Mouse (Mus musculus): Measurements from ENCODE around the gene Ptpn6. TPM values are rescaled to one million over a fixed set of nuclear protein-coding genes. Genes with fewer than 3 reads are reported as not detected.

The Ptpn6 gene
- polyA plus RNA-seq, 1 experiment from 2014 or later = 5.6 TPM

GRCm38 (mm10) chr6:124674591-124674990 is 63.9 kb downstream of the Ptpn6 start:
- Histone ChIP-seq H3K4me2 (no peak overlapping the region), H3K4me3 (no peak overlapping the region), H3K36me3 (0 out of 2 replicates have a peak, but pooled peaks cover 3% of the 10 kb centered on the region), H3K27me3 (no peaks in the 10 kb centered on the region), H3K4me1 (replicated peaks) (no peaks in the 10 kb centered on the region), H3K27ac (no peak overlapping the region), H3K9ac (no peak overlapping the region), H3K9me3 (replicated peaks) (no peaks in the 10 kb centered on the region)
- 94% methylated on average over 7 of the region's 7 CpGs for WGBS
- no peak for ATAC-seq (replicated peaks; ENCODE audit: insufficient number of reproducible peaks, insufficient read depth, low FRiP score, low read depth)

GRCm38 (mm10) chr6:124673619-124674018 is 64.9 kb downstream of the Ptpn6 start:
- no peak for ATAC-seq (replicated peaks; ENCODE audit: insufficient number of reproducible peaks, insufficient read depth, low FRiP score, low read depth)
- no peak overlapping the region for H3K4me3 ChIP-seq
- H3K9me3 ChIP-seq (replicated peaks) = no peaks in the 10 kb centered on the region
- no peak overlapping the region for H3K27ac ChIP-seq
- no peak overlapping the region for H3K4me2 ChIP-seq
- 0 out of 2 replicates have a peak, but pooled peaks cover 3% of the 10 kb centered on the region for H3K36me3 ChIP-seq
- H3K4me1 ChIP-seq (replicated peaks) = no peaks in the 10 kb centered on the region
- 85% methylated on average over 9 of the region's 9 CpGs for WGBS
- H3K27me3 ChIP-seq = no peaks in the 10 kb centered on the region
- H3K9ac ChIP-seq = no peak overlapping the region

- WGBS = 64% methylated on average over 6 of the region's 6 CpGs
- H3K27ac ChIP-seq = no peak overlapping the region
- no peaks in the 10 kb centered on the region for H3K9me3 ChIP-seq (replicated peaks)
- no peak overlapping the region for H3K4me2 ChIP-seq
- H3K4me1 ChIP-seq (replicated peaks) = no peaks in the 10 kb centered on the region
- H3K36me3 ChIP-seq = 0 out of 2 replicates have a peak, but pooled peaks cover 3% of the 10 kb centered on the region
- H3K4me3 ChIP-seq = no peak overlapping the region
- no peak overlapping the region for H3K9ac ChIP-seq
- ATAC-seq (replicated peaks; ENCODE audit: insufficient number of reproducible peaks, insufficient read depth, low FRiP score, low read depth) = no peak
- no peaks in the 10 kb centered on the region for H3K27me3 ChIP-seq
These were observed 66.4 kb downstream of the Ptpn6 start for GRCm38 (mm10) chr6:124672100-124672499.

MicroRNA genes within 50 kb of the gene (microRNA counts, 519-probe panel; counts per million panel counts)
- 895 counts per million, percentile 3 among the panel's probes with 10 or more counts for microRNA mmu-miR-141
- microRNA mmu-miR-200c = 2,284 counts per million, percentile 38 among the panel's probes with 10 or more counts

Small RNA genes lying within 50 kb of the gene (microRNA-seq; reads per million reads assigned to microRNA genes)
- gene Mir141 (237 reads per million, percentile 62 among the genes with 10 or more reads in this experiment), gene Mir200c (2,049 reads per million, percentile 83 among the genes with 10 or more reads in this experiment)

Other genes with a start within 250 kb of the Ptpn6 start
- gene C1rl, start 245.6 kb downstream of the Ptpn6 start, polyA plus RNA-seq (2015; fragmentation: Nextera tagmentation; extraction: Ambion mirVana) = 0.42 and 0.56 TPM in 2 replicates
- 1.5 and 2.0 TPM in 2 replicates for gene C1ra, start 226.3 kb downstream of the Ptpn6 start, polyA plus RNA-seq (2015; fragmentation: Nextera tagmentation; extraction: Ambion mirVana)
- gene C1s1, start 196.4 kb downstream of the Ptpn6 start, polyA plus RNA-seq (2015; fragmentation: Nextera tagmentation; extraction: Ambion mirVana) = 2.0 and 3.6 TPM in 2 replicates
- gene C1rb, start 168.4 kb downstream of the Ptpn6 start, polyA plus RNA-seq (2015; fragmentation: Nextera tagmentation; extraction: Ambion mirVana) = not detected in 2 replicates
- not detected in 2 replicates for gene C1s2, start 102.6 kb downstream of the Ptpn6 start, polyA plus RNA-seq (2015; fragmentation: Nextera tagmentation; extraction: Ambion mirVana)
- 41.0 and 53.6 TPM in 2 replicates for gene Lpcat3, start 75.7 kb downstream of the Ptpn6 start, polyA plus RNA-seq (2015; fragmentation: Nextera tagmentation; extraction: Ambion mirVana)
- gene Emg1, start 26.5 kb downstream of the Ptpn6 start, polyA plus RNA-seq (2015; fragmentation: Nextera tagmentation; extraction: Ambion mirVana) = 108 and 121 TPM in 2 replicates
- gene Phb2, start 26.4 kb downstream of the Ptpn6 start, polyA plus RNA-seq (2015; fragmentation: Nextera tagmentation; extraction: Ambion mirVana) = 307 and 324 TPM in 2 replicates
- 387 and 416 TPM in 2 replicates for gene Grcc10, start 2.7 kb upstream of the Ptpn6 start, polyA plus RNA-seq (2015; fragmentation: Nextera tagmentation; extraction: Ambion mirVana)
- gene Gm45234, start 17.3 kb upstream of the Ptpn6 start, polyA plus RNA-seq (2015; fragmentation: Nextera tagmentation; extraction: Ambion mirVana) = not detected in 2 replicates
- gene Atn1, start 17.8 kb upstream of the Ptpn6 start, polyA plus RNA-seq (2015; fragmentation: Nextera tagmentation; extraction: Ambion mirVana) = 9.3 and 11.7 TPM in 2 replicates
- 2.7 and 4.3 TPM in 2 replicates for gene Eno2, start 31.0 kb upstream of the Ptpn6 start, polyA plus RNA-seq (2015; fragmentation: Nextera tagmentation; extraction: Ambion mirVana)
- gene Lrrc23, start 41.0 kb upstream of the Ptpn6 start, polyA plus RNA-seq (2015; fragmentation: Nextera tagmentation; extraction: Ambion mirVana) = 0.83 and 1.0 TPM in 2 replicates
- gene Spsb2, start 69.9 kb upstream of the Ptpn6 start, polyA plus RNA-seq (2015; fragmentation: Nextera tagmentation; extraction: Ambion mirVana) = 7.0 and 9.8 TPM in 2 replicates
- gene Tpi1, start 75.6 kb upstream of the Ptpn6 start, polyA plus RNA-seq (2015; fragmentation: Nextera tagmentation; extraction: Ambion mirVana) = 1,247 and 1,352 TPM in 2 replicates
- 87.2 and 114 TPM in 2 replicates for gene Usp5, start 90.8 kb upstream of the Ptpn6 start, polyA plus RNA-seq (2015; fragmentation: Nextera tagmentation; extraction: Ambion mirVana)
- gene Cdca3, start 90.8 kb upstream of the Ptpn6 start, polyA plus RNA-seq (2015; fragmentation: Nextera tagmentation; extraction: Ambion mirVana) = 117 and 128 TPM in 2 replicates
- 4.9 and 5.2 TPM in 2 replicates for gene Gnb3, start 101.6 kb upstream of the Ptpn6 start, polyA plus RNA-seq (2015; fragmentation: Nextera tagmentation; extraction: Ambion mirVana)
- 14.0 and 24.2 TPM in 2 replicates for gene P3h3, start 119.0 kb upstream of the Ptpn6 start, polyA plus RNA-seq (2015; fragmentation: Nextera tagmentation; extraction: Ambion mirVana)
- gene Gpr162, start 125.3 kb upstream of the Ptpn6 start, polyA plus RNA-seq (2015; fragmentation: Nextera tagmentation; extraction: Ambion mirVana) = 2.2 and 2.4 TPM in 2 replicates
- gene Cd4, start 149.5 kb upstream of the Ptpn6 start, polyA plus RNA-seq (2015; fragmentation: Nextera tagmentation; extraction: Ambion mirVana) = 0.05 and 0.68 TPM in 2 replicates
- gene Lag3, start 173.0 kb upstream of the Ptpn6 start, polyA plus RNA-seq (2015; fragmentation: Nextera tagmentation; extraction: Ambion mirVana) = 1.2 and 1.7 TPM in 2 replicates
- 255 and 294 TPM in 2 replicates for gene Ptms, start 181.4 kb upstream of the Ptpn6 start, polyA plus RNA-seq (2015; fragmentation: Nextera tagmentation; extraction: Ambion mirVana)
- 358 and 371 TPM in 2 replicates for gene Mlf2, start 192.7 kb upstream of the Ptpn6 start, polyA plus RNA-seq (2015; fragmentation: Nextera tagmentation; extraction: Ambion mirVana)
- 129 and 139 TPM in 2 replicates for gene Cops7a, start 226.8 kb upstream of the Ptpn6 start, polyA plus RNA-seq (2015; fragmentation: Nextera tagmentation; extraction: Ambion mirVana)

Data from heart, embryonic 15.5 days (tissue).